Mouse (Mus musculus): ENCODE data around the gene Stpg3. TPM values are rescaled to one million over a fixed set of nuclear protein-coding genes. Genes with fewer than 3 reads are reported as not detected.

The Stpg3 gene
- polyA plus RNA-seq, 1 experiment, result not detected

- no peak for TF ChIP-seq GATA1 (IDR thresholded peaks at IDR 0.05; ENCODE audit: low read length)
These were observed 46.3 kb downstream of the Stpg3 start for GRCm38 (mm10) chr2:25167919-25168664.

DNA sequence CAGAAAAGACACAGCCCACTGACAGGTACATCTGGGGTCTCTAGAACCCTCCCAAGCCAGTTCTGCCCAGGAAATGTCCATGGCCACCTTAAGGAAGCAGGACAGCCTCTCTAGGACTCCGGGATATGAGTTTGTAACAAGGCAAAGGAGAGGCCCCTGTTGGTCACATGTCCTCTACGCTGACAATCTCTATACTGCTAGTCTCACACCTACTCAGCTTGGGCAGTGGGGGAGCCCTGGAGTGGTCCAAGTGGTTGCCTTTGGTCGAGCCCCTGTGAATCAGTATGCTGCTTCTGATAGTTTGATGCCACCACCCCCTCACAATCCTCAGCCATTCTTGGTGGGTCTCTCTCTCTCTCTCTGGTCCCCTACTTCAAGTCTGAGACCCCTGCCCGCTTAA is 47.0 kb downstream of the Stpg3 start:
- no peak for TF ChIP-seq GATA1 (IDR thresholded peaks at IDR 0.05; ENCODE audit: low read length)

Other genes with a start within 250 kb of the Stpg3 start
- gene Mrpl41, start 239.5 kb downstream of the Stpg3 start, polyA plus RNA-seq (2012), result 27.3 and 76.2 TPM in 2 replicates
- gene Pnpla7, start 238.6 kb downstream of the Stpg3 start, polyA plus RNA-seq (2012), result 4.0 TPM in 2 replicates
- gene Nsmf, start 160.3 kb downstream of the Stpg3 start, polyA plus RNA-seq (2012), result 51.6 and 56.3 TPM in 2 replicates
- not detected in 2 replicates for gene Entpd8, start 134.3 kb downstream of the Stpg3 start, polyA plus RNA-seq (2012)
- gene Noxa1, start 119.5 kb downstream of the Stpg3 start, polyA plus RNA-seq (2012), result 0.06 and 0.18 TPM in 2 replicates
- gene Nrarp, start 33.9 kb downstream of the Stpg3 start, polyA plus RNA-seq (2012), result not detected in 2 replicates
- 9.9 and 11.1 TPM in 2 replicates for gene Tor4a, start 17.8 kb downstream of the Stpg3 start, polyA plus RNA-seq (2012)
- 26.4 and 34.1 TPM in 2 replicates for gene Nelfb, start 3.1 kb downstream of the Stpg3 start, polyA plus RNA-seq (2012)
- gene Fam166a, start 4.1 kb upstream of the Stpg3 start, polyA plus RNA-seq (2012), result 0.09 TPM in 1 of 2 replicates, not detected in the other
- gene Tubb4b, start 10.1 kb upstream of the Stpg3 start, polyA plus RNA-seq (2012), result 462 and 587 TPM in 2 replicates
- gene Slc34a3, start 19.7 kb upstream of the Stpg3 start, polyA plus RNA-seq (2012), result not detected in 2 replicates
- 0.04 and 0.10 TPM in 2 replicates for gene Rnf224, start 22.1 kb upstream of the Stpg3 start, polyA plus RNA-seq (2012)
- 23.1 and 29.3 TPM in 2 replicates for gene Rnf208, start 27.6 kb upstream of the Stpg3 start, polyA plus RNA-seq (2012)
- not detected in 2 replicates for gene Cysrt1, start 27.8 kb upstream of the Stpg3 start, polyA plus RNA-seq (2012)
- gene AL732309.1, start 32.2 kb upstream of the Stpg3 start, polyA plus RNA-seq (2012), result 0.97 and 2.3 TPM in 2 replicates
- 11.3 and 16.5 TPM in 2 replicates for gene Tmem203, start 40.8 kb upstream of the Stpg3 start, polyA plus RNA-seq (2012)
- gene Tprn, start 48.0 kb upstream of the Stpg3 start, polyA plus RNA-seq (2012), result 56.1 and 69.7 TPM in 2 replicates
- 196 and 198 TPM in 2 replicates for gene Ssna1, start 57.8 kb upstream of the Stpg3 start, polyA plus RNA-seq (2012)
- gene Anapc2, start 57.8 kb upstream of the Stpg3 start, polyA plus RNA-seq (2012), result 25.4 and 26.3 TPM in 2 replicates
- gene Tmem210, start 73.5 kb upstream of the Stpg3 start, polyA plus RNA-seq (2012), result not detected in 2 replicates
- not detected in 2 replicates for gene Lrrc26, start 75.3 kb upstream of the Stpg3 start, polyA plus RNA-seq (2012)
- 0.09 and 0.18 TPM in 2 replicates for gene Grin1, start 104.5 kb upstream of the Stpg3 start, polyA plus RNA-seq (2012)
- 18.5 and 26.0 TPM in 2 replicates for gene Man1b1, start 117.7 kb upstream of the Stpg3 start, polyA plus RNA-seq (2012)
- gene Dpp7, start 141.7 kb upstream of the Stpg3 start, polyA plus RNA-seq (2012), result 5.0 and 7.6 TPM in 2 replicates
- gene Uap1l1, start 151.0 kb upstream of the Stpg3 start, polyA plus RNA-seq (2012), result 36.3 and 46.3 TPM in 2 replicates
- gene Sapcd2, start 157.7 kb upstream of the Stpg3 start, polyA plus RNA-seq (2012), result 139 and 187 TPM in 2 replicates
- not detected in 2 replicates for gene Entpd2, start 181.2 kb upstream of the Stpg3 start, polyA plus RNA-seq (2012)
- not detected in 2 replicates for gene Npdc1, start 184.7 kb upstream of the Stpg3 start, polyA plus RNA-seq (2012)
- gene Fut7, start 208.6 kb upstream of the Stpg3 start, polyA plus RNA-seq (2012), result not detected in 2 replicates
- 9.2 and 9.9 TPM in 2 replicates for gene Abca2, start 214.1 kb upstream of the Stpg3 start, polyA plus RNA-seq (2012)
- gene Clic3, start 242.2 kb upstream of the Stpg3 start, polyA plus RNA-seq (2012), result not detected in 2 replicates
- gene Paxx, start 246.5 kb upstream of the Stpg3 start, polyA plus RNA-seq (2012), result 39.7 and 40.3 TPM in 2 replicates

Measured in G1E-ER4 (cell line).